Mouse (Mus musculus) adrenal gland, postnatal 36 days (tissue): ENCODE measurements around the gene Tll2. TPM values are rescaled to one million over a fixed set of nuclear protein-coding genes. Genes with fewer than 3 reads are reported as not detected.

Experiments
- DNase-seq, 2 experiments: peaks; one replicate each; pipeline ENCODE4 v3.0.0; 2021; ENCODE audit warnings: mixed read lengths in 1 of 2
- total RNA-seq, 2 experiments: library from RNA; stranded (reverse); gene quantifications; 2 replicates each; pipeline ENCODE4 v1.2.3; 2021

Tll2 gene
- total RNA-seq, 2 experiments from 2014 or later, result 0.07 TPM; not detected in 1

DNA sequence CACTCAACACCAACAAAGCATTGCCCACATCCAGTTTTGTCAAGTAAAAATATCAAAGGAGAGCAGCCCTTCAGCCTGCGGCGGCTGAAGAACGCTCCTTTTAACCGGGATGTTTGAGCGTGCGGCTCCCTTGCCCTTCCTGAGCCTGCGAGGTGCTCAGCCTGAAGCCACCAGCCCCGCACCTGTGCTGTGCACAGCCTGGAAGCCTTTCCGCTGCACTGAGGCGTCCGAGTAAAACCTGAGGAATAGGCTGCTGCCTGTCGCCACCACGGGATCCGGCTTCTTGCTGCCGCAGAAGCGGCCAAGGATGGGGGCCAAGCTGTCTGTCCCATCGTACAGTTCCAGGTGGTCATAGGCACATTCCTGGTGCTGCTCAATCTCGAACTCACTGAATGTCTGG lies 118.1 kb downstream of the Tll2 start:
- DNase-seq, result no peak

DNA sequence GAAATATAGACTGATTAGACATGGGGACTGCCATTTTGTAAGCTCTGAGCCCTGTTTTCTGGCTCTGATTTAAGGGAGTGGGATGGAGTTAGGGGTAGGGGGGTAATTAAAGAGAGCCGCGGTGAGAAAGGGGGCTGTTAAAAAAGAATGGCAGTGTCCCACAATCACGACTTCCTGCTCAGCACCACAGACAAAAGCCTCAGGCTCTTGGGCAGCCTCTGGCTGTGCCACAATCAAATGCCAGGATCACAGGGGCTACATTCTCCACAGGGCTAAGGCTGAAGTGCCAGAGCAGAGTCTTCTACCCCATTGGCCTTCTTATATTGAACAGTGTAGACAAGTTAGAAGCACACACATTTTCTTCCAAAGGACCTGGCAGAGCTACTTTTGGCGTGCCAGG lies 118.7 kb downstream of the Tll2 start:
- DNase-seq, result no peak

DNA sequence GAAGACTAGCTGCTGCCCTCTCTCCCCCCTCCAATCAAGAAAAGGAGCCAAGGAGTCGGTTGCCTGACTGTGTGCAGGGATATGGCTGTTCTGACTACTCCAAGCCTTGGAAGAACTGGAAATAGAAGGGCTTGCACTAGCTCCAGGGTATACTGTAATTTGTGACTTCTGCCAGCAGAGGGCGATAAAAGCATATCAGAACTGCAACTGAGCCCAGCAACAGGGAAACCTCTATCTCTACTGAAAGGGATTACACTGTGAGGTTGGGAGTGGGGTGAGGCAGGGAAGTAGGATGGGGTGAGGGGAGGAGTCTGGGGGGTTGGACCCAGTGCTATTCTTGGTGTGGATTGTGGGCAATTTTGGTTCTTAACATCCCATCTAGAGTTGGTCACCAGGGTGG lies 119.9 kb downstream of the Tll2 start:
- peak; percentile 66 to 77 for DNase-seq

DNA sequence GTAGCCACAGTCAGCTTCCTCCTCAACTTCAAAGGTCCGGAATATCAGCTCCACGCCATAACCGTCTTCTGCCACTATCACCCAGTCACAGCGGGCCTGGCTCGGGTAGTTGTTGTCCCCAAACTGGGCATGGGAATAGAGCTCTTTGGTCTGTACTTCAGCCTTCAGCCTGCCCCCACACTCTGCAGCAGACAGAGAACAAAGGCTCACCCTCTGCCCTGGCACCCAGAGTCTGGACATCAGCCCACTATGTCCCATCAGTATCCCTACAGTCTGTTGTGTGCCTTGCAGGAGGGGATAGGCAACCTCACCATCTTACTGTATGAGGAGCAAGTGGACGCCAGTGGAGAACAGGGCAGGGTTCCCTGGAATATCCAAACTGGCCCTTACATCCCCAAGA lies 120.3 kb downstream of the Tll2 start:
- no peak for DNase-seq

DNA sequence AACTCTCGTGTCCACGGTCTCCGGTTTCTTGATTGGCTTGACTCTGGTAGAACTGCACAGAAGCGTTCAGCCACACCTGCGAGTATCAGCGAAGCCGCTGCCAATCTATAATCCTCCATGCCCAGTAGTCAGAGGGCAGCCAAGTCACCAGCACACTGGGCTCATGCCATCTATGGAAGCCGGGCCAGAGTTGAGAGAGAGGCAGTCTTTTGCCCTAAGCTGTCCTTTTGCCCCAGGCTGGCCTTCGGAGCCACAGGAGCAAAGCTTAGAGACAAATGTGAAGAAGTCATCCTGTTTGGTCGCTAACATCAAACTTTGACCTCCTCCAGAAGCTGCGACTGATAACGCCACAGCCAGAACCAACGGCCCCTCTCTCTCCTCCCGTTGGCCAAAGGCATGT lies 123.0 kb downstream of the Tll2 start:
- DNase-seq, result no peak

DNA sequence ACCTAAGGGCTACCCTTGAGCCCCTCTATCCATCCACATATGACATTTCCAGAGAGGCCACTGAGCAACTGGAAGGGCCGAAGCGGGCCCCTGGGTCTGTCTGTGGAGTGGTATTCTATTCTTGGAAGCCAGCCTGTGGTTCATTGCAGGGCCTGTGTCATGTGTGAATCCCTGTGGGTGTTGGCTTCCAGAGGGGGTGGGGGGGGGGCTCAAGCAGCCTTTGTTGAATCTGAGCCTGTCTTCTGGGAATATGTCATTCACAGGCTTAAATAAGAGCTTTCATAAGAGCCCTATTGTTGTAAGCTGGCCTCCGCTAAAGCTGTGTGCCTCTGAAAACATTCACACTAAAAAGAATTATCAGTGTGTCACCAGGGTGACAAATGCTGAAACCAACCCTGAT lies 125.0 kb downstream of the Tll2 start:
- no peak for DNase-seq

DNA sequence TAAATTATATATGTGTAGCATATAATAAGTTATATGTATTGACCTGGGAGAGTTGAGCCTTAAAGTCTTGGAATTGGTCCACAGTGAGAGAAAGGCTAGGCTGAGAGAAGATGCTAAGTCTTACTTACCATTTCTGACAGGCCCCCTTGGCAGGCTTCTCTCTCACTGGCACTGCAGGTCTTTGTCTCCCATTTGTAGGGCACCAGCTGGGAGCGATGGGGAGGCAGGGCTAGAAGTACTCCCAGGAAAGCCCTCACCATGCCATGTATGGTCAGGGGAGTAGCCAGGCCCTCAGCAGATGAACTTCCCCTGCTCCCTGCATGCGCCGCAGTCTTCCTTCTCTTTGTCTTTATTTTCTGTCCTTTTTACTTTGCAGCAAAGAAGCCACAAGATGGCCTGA lies 129.7 kb downstream of the Tll2 start, which contains the start of gene Opalin:
Opalin (minus strand) TSS at position 208 of the 400 bp plus-strand sequence.
- no peak for DNase-seq

DNA sequence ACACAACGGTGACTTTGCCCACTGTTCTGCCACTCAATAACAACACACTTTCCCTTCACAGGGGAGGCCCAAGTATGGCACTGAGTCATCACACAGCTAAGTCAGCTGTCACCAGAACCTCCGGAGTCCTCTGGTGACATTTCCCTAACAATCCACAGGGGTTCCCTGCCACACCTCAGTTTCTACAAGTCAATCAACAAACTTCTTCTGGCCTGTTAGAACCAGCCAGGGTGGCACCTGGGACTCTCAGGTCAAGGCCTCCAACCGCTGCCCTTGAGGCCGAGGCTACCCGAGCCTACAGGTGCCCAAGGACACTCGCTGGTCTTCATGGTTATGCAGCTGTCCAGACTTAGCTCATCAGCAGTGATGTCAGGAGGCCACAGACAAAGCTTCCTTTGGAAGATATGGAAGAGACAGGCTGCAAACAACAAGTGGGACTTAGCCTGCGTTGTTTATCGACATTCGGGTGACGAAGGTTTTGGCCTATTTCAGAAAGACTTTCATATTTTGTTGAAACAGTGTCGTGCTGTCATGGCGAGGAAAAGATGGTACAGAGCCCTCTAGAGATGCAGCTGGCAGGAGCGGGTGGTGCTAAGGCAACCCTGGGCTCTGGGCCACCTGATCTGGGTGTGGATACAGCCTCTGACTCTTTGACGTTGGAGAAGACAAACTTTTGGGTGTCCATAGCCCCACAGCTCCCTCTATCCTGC lies 132.7 kb downstream of the Tll2 start:
- DNase-seq, result peak in 1 of 2 experiments; percentile 9

DNA sequence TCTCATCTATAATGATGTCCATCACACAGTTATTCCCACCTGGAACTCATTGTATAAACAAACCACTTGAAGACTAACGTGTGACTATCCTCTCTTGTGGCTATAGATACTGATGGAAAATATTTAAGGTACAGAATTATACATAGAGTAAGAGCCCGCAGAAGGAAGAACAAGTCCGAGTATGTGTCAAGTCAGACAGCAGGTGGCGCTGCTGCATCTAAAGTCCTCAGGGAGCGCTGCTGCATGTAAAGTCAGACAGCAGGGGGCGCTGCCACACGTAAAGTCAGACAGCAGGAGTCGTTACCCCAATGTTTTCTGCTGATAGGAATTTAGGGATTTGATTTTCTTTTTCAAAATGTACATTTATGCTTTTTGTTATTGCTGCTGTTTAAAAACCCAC lies 135.1 kb downstream of the Tll2 start:
- peak; percentile 85 to 92 for DNase-seq

DNA sequence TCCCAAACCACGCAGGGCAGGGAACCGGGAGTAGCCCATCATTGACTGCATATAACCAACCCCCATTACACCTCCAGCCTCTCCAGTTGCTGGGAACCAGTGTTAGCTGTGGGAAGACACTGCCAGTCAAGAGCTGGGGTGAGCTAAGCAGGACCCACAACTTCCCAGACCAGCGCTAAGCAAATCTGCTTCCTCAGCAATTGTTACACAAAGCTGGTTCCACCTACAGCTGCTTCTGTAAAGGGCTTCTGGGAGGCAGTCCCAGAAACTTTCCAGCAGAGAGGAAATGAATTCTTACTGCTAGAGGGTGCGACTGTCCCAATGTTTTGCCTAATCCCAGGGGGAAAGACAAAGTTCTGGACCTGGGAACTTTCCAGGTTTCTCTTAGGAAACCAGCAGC lies 151.9 kb downstream of the Tll2 start:
- no peak for DNase-seq

DNA sequence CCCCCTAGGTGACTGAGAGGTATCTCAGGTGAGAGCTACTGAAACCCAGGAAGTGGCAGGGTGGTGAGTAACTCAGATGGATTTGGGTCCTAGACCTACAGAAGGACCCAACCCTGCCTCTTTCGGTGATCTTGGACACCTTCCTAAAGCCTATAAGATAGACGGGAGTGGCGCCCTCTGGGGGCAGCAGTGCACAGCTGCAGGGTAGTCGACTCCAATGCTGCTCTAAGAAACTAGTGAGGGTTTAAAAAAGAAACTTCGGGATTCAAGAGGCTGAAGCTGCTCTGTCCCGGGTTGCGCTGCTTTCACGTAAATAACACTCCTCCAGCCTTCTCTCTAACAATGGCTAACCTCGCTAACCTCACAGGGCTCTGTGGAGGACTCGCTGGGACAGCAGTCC lies 153.1 kb downstream of the Tll2 start:
- DNase-seq, result peak; percentile 19 to 42

DNA sequence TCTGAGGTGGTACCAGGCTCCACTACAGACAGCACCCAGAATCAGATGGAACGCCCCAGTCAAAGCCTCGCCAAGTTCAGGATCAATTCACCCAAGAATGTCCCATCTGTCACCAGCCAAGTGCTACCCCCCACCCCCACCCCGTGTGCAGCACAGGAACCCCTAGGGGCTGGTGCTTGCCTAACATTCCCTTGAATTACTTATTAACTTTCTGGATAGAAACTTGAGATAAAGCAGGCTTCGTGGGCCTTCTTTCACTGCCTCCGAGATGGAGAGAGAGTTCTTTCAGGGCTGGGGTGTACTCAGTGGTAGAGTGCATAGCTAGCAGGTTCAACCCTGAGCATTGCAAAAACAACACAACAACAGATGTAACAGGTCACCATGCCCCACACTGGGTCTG lies 154.4 kb downstream of the Tll2 start:
- DNase-seq, result no peak

DNA sequence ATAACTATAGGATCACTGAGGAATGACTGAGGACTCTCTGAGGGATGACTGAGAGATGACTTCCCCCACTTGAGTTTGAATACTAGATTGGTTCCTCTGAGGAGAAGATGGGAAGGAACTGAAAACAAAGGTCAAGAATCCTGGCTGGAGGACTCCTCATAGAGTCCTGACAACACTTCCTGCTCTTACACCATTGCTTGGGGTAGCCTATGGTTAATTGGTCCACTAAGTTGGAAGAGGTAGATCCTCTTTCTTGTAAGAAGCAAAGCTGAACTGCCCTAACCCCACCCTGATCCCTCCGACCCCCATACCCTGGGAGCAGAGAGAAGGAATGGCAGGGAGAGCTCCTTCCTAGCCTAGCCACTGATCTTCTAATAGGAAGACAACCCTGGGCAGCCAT lies 154.9 kb downstream of the Tll2 start:
- no peak for DNase-seq

DNA sequence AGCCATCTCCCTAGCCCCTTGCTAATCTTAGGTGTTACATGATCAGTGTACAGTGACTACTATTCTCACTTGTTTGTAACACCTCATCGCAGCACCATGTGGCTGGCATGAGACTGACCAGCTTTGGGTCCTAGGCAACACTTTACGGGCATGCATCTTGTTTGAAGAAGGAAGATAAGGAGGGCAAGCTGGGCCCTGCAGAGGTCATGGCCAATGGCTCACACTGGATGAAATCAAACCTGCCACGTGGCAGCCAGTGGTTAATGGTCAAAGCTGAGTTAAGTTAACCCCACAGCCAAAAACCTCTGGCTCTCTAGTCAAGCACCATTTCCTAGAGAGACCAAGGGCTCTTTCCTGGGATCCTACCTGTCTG lies 158.5 kb downstream of the Tll2 start:
- no peak for DNase-seq

DNA sequence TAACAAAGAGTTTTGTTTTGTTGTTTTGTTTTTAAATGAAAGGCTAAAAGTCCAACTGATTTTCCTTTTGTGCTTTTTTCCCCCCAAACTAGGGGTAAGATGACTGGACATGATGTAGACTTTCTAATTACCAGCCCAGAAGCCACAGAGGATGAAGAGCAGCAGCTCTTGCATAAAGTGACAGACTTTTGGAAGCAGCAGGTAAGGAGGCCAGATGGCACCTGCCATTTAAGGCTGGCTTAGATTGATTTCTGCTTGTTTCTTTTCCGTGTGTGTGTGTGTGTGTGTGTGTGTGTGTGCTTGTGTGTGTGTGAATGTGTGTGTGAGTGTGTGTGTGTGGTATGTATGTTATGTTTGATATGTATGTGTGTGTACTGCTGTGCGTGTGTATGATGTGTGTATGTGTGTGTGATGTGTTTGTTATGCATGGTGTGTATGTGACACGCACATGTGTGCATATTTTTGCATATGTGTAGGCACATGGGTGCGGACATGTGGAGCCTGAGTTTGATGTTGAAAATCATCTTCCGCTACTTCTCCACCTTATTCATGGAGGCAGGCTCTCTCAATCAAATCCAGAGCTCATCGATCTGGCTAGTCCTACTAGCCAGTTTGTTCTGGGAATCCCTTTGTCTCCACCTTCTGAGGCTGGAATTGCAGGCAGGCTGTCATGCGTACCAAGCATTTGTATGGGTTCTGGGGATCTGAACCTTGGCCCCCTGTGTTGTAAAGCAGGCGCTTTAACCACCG lies 159.0 kb downstream of the Tll2 start:
- no peak for DNase-seq

DNA sequence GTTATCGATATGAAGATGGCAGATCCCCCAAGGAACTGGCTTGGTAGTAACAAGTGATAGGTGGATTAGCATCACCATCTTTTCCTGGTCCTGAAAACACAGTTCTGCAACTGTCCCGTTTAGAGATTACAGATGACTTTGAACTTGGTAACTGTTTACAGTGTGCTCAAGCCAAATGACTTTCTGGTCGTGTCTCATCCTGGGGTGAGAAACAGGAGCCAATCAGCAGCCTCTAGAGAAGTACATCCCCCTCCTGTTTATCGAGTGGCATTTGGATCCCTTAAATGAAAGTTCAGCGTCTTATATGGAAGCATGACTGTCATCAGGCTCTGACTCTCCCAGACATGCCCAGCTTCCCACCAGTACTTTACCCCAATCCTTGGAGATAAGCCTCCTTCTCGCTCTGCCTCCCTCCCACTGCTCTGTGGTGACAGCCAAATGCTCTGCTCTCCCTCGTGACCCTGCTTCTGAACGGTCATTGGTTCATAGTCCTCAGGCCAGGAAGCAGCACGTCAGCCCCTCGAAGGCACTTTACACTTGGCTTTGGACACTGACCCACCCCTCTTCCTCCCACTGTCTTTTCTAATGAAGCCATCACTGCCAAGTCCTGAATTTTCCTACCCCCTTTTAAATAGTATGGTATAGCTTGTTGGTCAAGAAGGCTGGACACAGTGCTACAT lies 161.4 kb downstream of the Tll2 start:
- no peak for DNase-seq

DNA sequence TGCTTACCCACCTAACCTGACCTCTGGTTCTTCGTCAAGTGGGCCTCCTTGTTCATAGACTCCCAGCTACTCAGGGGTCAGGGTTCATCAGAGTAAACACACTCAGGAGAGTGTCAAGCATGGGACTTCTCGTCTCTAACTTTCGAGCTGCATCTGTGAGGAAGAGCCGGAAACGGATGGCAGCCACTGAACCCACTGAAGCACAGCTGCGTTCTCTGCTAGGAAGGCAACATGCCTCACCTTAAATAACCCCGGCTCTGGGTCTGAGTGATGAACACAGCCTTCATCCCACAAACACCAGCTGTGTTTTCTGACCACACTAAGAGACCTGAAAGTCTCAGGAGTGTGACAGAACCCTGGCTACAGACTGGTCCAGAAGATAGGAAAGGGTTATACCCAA lies 167.5 kb downstream of the Tll2 start:
- DNase-seq, result no peak

DNA sequence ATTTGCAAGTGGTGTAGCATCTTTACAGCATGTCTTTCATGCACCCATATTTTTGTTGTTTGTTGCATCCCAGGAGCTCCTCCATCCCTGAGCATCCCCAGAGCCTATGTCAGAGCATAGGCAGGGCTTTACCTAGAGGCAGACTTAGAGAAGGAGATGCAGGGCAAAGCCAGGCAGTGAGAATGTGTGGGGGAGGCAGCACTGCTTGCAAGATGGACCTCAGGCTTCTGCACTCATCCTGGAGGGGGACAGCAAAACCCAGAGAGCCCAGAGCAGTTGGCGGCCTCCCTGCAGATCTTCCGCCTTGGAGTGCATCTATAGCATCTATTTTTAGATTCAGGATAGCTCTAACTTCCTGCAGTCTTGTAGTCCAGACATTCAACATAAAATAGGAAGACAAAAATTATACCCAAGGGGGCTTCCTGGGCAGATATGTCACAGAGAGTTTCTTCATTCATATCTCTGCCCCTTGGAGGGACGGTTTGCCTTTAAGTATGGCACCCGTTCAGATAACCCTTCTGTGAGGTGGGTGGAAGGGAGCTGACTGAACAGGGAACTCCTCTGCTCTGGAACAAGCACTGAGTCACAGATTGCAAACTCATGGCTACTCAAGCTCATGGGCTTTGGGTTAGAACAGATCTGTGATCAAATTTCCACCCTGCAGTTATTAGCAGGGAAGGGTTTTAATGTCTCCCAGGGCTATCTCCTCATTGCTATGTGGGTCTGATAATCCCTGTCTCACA lies 170.7 kb downstream of the Tll2 start:
- DNase-seq, result no peak
